Mouse (Mus musculus) myocyte (in vitro differentiated cells): ENCODE results near the gene Ccr6.

ENCODE experiments used
- CEBPB ChIP-seq: IDR thresholded peaks from 2 replicates; pipeline ENCODE4 v1.6.1; 2011; ENCODE audit warnings: mild to moderate bottlenecking, moderate library complexity; ENCODE audit not compliant: poor library complexity, insufficient read depth, severe bottlenecking
- E2F4 ChIP-seq: IDR thresholded peaks from one replicate; pipeline ENCODE4 v1.6.1; 2011; ENCODE audit warnings: mild to moderate bottlenecking, control low read depth, moderate library complexity; ENCODE audit not compliant: insufficient read depth
- MAX ChIP-seq: IDR thresholded peaks from one replicate; pipeline ENCODE4 v1.6.1; 2011; ENCODE audit warnings: low read depth, mild to moderate bottlenecking, control low read depth
- MYOG ChIP-seq, 3 experiments: IDR thresholded peaks; one replicate each; pipeline ENCODE4 v1.6.1; 2011; ENCODE audit warnings: control low read depth in 2 of 3, low read depth in 2 of 3, mild to moderate bottlenecking in 2 of 3; ENCODE audit not compliant: insufficient read length in 2 of 3, control insufficient read depth in 1 of 3, insufficient read depth in 1 of 3
- POLR2A ChIP-seq: IDR thresholded peaks from one replicate; pipeline ENCODE4 v1.6.1; 2011; ENCODE audit warnings: low read depth, mild to moderate bottlenecking, control low read depth, moderate library complexity; ENCODE audit not compliant: insufficient read length
- SRF ChIP-seq: IDR thresholded peaks from one replicate; pipeline ENCODE4 v1.6.1; 2011; ENCODE audit warnings: low read depth; ENCODE audit not compliant: control insufficient read depth, insufficient read length
- TCF12 ChIP-seq: IDR thresholded peaks from one replicate; pipeline ENCODE4 v1.6.1; 2011; ENCODE audit warnings: mild to moderate bottlenecking, control low read depth; ENCODE audit not compliant: poor library complexity, insufficient read depth, severe bottlenecking
- USF1 ChIP-seq: IDR thresholded peaks from one replicate; pipeline ENCODE4 v1.6.1; 2011; ENCODE audit warnings: low read depth, mild to moderate bottlenecking, control low read depth, moderate library complexity

DNA sequence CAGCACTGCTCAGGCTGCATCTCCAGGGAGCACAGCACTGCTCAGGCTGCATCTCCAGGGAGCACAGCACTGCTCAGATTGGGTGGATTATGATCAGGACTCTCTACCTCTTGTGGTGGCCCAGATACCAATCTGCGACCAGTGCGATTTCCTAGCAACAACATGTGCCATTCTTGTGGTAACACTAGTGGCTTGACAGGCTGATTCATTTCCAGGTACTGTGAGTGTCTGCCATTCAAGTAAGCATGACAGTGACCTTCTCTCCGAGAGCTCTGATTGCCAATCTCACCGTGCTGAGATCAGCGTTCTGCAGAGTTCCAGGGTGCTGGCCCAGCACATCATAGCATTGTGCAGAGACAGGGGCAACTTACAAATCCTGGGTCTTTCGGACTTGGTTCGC is 15.9 kb downstream of the Ccr6 start:
- TF ChIP-seq POLR2A (no peak), MAX (no peak), CEBPB (no peak), USF1 (no peak), TCF12 (no peak), SRF (no peak), E2F4 (no peak), MYOG (IDR thresholded peaks at IDR 0.05; ENCODE audit: control insufficient read depth in 1 of 3, insufficient read depth in 1 of 3, insufficient read length in 2 of 3, low read depth in 2 of 3) (no peak)
